Mouse (Mus musculus): ENCODE results near the gene Dcaf11. TPM values are rescaled to one million over a fixed set of nuclear protein-coding genes. Genes with fewer than 3 reads are reported as not detected.

Gene Dcaf11
- polyA plus RNA-seq, 1 experiment from 2014 or later, result 130 TPM

- H3K9ac ChIP-seq, result no peak overlapping the region
- peaks cover 18% of the 10 kb centered on the region for H3K4me1 ChIP-seq (replicated peaks)
- no peak overlapping the region for H3K4me2 ChIP-seq
- no peak overlapping the region for H3K27ac ChIP-seq
- no peaks in the 10 kb centered on the region for H3K36me3 ChIP-seq
- H3K9me3 ChIP-seq, result no peaks in the 10 kb centered on the region
- 62% methylated on average over 6 of the region's 6 CpGs for WGBS
- H3K4me3 ChIP-seq, result no peak overlapping the region
- H3K27me3 ChIP-seq, result peaks cover 7% of the 10 kb centered on the region; the same call in 1 of the 2 replicates
- no peak for ATAC-seq (ENCODE audit: low FRiP score)
Observed at GRCm38 (mm10) chr14:55536116-55536745, 23.6 kb upstream of the Dcaf11 start.

DNA sequence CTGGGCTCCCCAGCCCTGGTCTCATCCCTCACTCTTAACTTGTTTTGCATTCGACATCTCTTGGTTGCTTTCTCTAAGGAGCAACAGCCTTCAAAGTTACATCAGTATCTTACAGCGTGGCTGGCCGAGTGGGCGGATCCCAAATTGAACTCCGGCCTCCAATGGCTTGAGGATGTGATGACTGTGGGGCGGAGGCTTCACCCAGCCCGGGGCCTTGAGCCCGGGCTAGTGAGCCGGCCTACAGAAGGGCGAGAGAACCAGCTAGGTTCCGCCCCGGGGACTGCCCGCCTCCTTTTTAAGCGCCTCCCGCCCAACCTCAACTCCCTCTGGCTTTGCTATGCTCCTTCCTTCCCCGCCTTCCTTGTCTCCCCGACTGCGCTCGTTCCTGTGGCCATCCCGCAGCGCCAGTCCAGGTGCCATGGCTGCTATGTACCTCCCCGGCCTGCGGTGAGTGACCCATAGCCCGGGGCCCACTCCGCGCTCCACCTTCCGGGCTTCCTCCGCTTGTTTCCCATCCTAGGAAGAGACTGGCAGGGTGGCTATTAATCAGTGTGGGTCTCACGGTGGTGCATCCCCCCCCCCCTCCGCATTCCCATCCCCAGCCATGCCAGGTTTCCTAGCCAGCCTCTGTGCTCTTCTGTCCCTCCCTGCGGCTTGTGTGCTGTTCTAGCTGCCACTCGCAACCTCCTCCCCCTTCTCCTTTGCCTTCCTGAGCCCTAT is 19.6 kb upstream of the Dcaf11 start, which contains the start of gene Pck2:
TSS of gene Pck2 (plus strand) at position 200 of the 720 bp plus-strand sequence.
- under 1% methylated on average over 32 of the region's 32 CpGs for WGBS
- Histone ChIP-seq H3K27me3 (peaks cover 7% of the 10 kb centered on the region; the same call in 1 of the 2 replicates), H3K4me3 (peak within 1 kb of the TSS; percentile 56), H3K36me3 (peaks cover 15% of the 10 kb centered on the region), H3K9ac (peak within 1 kb of the TSS; percentile 79), H3K27ac (peak within 1 kb of the TSS; percentile 92), H3K4me1 (replicated peaks) (peaks cover 39% of the 10 kb centered on the region), H3K4me2 (peak within 1 kb of the TSS; percentile 89), H3K9me3 (no peaks in the 10 kb centered on the region)
- ATAC-seq (ENCODE audit: low FRiP score), result peak; percentile 89

- Histone ChIP-seq H3K9ac (peak overlapping the region; percentile 79), H3K4me1 (replicated peaks) (peaks cover 39% of the 10 kb centered on the region), H3K4me3 (peak overlapping the region; percentile 56), H3K36me3 (peaks cover 18% of the 10 kb centered on the region), H3K4me2 (peak overlapping the region; percentile 89), H3K27ac (peak overlapping the region; percentile 92), H3K27me3 (peaks cover 7% of the 10 kb centered on the region; the same call in 1 of the 2 replicates), H3K9me3 (no peaks in the 10 kb centered on the region)
- ATAC-seq (ENCODE audit: low FRiP score), result peak; percentile 37
- WGBS, result 10% methylated on average over 9 of the region's 10 CpGs
Observed at GRCm38 (mm10) chr14:55540787-55541321, 19.0 kb upstream of the Dcaf11 start.

DNA sequence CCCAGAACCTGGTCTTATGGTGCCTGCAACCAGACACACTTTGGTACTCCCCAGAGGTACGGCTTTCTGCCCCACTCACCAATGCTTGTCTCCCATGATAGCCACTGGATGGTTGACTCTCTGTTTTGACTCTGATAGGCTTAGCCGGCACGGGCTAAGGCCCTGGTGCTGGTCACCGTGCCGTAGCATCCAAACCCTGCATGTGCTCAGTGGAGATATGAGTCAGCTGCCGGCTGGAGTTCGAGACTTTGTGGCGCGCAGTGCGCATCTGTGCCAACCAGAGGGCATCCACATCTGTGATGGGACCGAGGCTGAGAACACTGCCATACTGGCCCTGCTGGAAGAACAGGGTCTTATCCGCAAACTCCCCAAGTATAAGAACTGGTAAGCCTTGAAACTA is 17.5 kb upstream of the Dcaf11 start:
- Histone ChIP-seq H3K27ac (no peak overlapping the region), H3K27me3 (peaks cover 7% of the 10 kb centered on the region; the same call in 1 of the 2 replicates), H3K4me3 (no peak overlapping the region), H3K36me3 (peaks cover 23% of the 10 kb centered on the region), H3K9me3 (no peaks in the 10 kb centered on the region), H3K4me1 (replicated peaks) (peaks cover 39% of the 10 kb centered on the region), H3K9ac (no peak overlapping the region), H3K4me2 (no peak overlapping the region)
- 96% methylated on average over 12 of the region's 12 CpGs for WGBS
- ATAC-seq (ENCODE audit: low FRiP score), result no peak

DNA sequence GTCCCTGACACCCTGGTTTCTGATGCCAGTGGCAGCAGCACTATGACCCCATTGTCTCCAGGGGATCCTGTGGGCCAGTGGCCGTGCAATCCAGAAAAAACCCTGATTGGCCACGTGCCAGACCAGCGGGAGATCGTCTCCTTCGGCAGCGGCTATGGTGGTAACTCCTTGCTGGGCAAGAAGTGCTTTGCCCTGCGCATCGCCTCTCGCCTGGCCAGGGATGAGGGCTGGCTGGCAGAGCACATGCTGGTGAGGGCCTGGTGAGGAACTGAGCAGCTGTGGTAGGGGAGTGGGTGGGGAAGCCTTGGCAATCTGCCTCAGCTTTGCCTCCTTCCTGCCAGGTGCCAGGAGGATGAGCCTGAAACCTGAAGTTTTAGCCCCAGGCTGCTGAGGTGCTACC is 15.5 kb upstream of the Dcaf11 start:
- peaks cover 1% of the 10 kb centered on the region; the same call in 1 of the 2 replicates for H3K27me3 ChIP-seq
- H3K9ac ChIP-seq, result peak overlapping the region; percentile 46; the same call in 1 of the 2 replicates
- H3K4me2 ChIP-seq, result no peak overlapping the region
- H3K36me3 ChIP-seq, result peaks cover 42% of the 10 kb centered on the region
- no peak overlapping the region for H3K4me3 ChIP-seq
- H3K9me3 ChIP-seq, result no peaks in the 10 kb centered on the region
- no peak overlapping the region for H3K27ac ChIP-seq
- ATAC-seq (ENCODE audit: low FRiP score), result no peak
- H3K4me1 ChIP-seq (replicated peaks), result peaks cover 39% of the 10 kb centered on the region
- WGBS, result 65% methylated on average over 9 of the region's 9 CpGs

- Histone ChIP-seq H3K4me3 (no peak overlapping the region), H3K9me3 (no peaks in the 10 kb centered on the region), H3K36me3 (peaks cover 31% of the 10 kb centered on the region), H3K27me3 (no peaks in the 10 kb centered on the region), H3K27ac (no peak overlapping the region), H3K9ac (no peak overlapping the region), H3K4me2 (no peak overlapping the region), H3K4me1 (replicated peaks) (no peaks in the 10 kb centered on the region)
- 86% methylated on average over 6 of the region's 6 CpGs for WGBS
- no peak for ATAC-seq (ENCODE audit: low FRiP score)
Observed at GRCm38 (mm10) chr14:55550191-55550590, 9.6 kb upstream of the Dcaf11 start.

- Histone ChIP-seq H3K27ac (no peak overlapping the region), H3K4me3 (no peak overlapping the region), H3K9me3 (no peaks in the 10 kb centered on the region), H3K4me1 (replicated peaks) (no peaks in the 10 kb centered on the region), H3K36me3 (peaks cover 26% of the 10 kb centered on the region), H3K9ac (no peak overlapping the region), H3K27me3 (no peaks in the 10 kb centered on the region), H3K4me2 (no peak overlapping the region)
- 68% methylated on average over 5 of the region's 5 CpGs for WGBS
- no peak for ATAC-seq (ENCODE audit: low FRiP score)
Observed at GRCm38 (mm10) chr14:55551347-55551746, 8.5 kb upstream of the Dcaf11 start.

DNA sequence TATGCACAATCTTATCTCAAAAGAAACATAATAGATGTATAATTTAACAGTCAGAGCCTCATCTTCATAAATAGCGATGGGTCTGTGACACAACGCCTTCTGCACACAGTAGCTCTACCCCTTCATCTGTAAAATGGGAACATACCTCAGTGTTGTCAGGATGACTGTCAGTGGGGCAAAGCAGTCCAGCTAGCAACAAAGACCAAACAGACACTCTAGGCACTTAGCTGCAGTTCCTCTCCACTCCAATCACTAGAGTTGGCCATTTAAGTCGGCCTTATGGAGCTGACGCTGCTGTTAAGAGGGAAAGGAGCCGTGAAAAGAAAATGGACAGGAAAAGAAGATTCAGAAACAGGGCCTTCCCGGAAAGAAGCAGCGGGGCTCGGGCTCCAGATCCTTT is 8.0 kb upstream of the Dcaf11 start:
- Histone ChIP-seq H3K36me3 (peaks cover 23% of the 10 kb centered on the region), H3K4me2 (no peak overlapping the region), H3K27ac (no peak overlapping the region), H3K9ac (no peak overlapping the region), H3K27me3 (no peaks in the 10 kb centered on the region), H3K4me3 (no peak overlapping the region), H3K9me3 (no peaks in the 10 kb centered on the region), H3K4me1 (replicated peaks) (no peaks in the 10 kb centered on the region; the same call in 1 of the 2 replicates)
- ATAC-seq (ENCODE audit: low FRiP score), result no peak
- 90% methylated on average over 8 of the region's 8 CpGs for WGBS

- Histone ChIP-seq H3K4me3 (no peak overlapping the region), H3K36me3 (0 out of 2 replicates have a peak, but pooled peaks cover 2% of the 10 kb centered on the region), H3K9me3 (no peaks in the 10 kb centered on the region), H3K4me2 (no peak overlapping the region), H3K27ac (no peak overlapping the region), H3K4me1 (replicated peaks) (peaks cover 4% of the 10 kb centered on the region), H3K27me3 (no peaks in the 10 kb centered on the region), H3K9ac (no peak overlapping the region)
- no peak for ATAC-seq (ENCODE audit: low FRiP score)
Observed at GRCm38 (mm10) chr14:55554635-55555034, 5.2 kb upstream of the Dcaf11 start.

DNA sequence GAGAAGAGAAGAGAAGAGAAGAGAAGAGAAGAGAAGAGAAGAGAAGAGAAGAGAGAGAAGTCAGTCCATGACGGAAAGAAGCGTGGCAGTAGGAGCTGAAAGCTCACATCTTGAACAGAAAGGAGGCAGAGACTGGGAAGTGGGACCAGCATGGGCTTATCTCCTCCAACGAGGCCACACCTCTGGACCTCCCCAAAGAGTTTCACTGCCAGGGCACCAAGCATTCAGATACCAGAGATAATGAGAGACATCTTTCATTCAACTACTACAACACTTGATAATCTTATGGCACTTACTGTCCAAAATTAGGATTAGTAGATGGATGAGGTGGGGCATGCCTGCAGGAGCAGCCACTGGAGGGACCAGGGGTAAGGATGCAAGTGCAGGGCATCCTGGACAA is 4.0 kb upstream of the Dcaf11 start:
- Histone ChIP-seq H3K4me3 (no peak overlapping the region), H3K4me2 (no peak overlapping the region), H3K9me3 (no peaks in the 10 kb centered on the region), H3K27me3 (no peaks in the 10 kb centered on the region), H3K4me1 (replicated peaks) (peaks cover 4% of the 10 kb centered on the region), H3K9ac (no peak overlapping the region), H3K27ac (no peak overlapping the region), H3K36me3 (no peaks in the 10 kb centered on the region)
- WGBS, result 83% methylated on average over 3 of the region's 3 CpGs
- ATAC-seq (ENCODE audit: low FRiP score), result no peak

DNA sequence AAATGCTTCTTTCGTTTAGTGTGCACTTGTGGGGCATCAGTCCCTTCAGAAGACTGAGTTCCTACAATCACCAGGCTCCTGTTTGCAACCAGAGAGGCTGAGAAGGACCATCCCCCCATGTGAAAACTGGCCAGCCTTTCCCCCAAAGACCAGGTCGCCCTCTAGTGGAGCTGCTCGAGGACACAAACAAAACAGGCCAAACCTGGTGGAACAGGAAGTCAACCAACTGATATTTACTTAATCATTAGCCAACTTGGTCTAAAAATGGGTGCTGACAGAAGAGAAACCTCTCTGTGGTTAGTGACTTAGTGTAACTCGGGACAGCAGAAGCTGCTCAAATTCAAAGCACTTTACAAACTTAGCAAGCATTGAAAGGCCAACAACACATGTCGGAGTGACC is 2.8 kb upstream of the Dcaf11 start:
- H3K4me2 ChIP-seq, result no peak overlapping the region
- H3K36me3 ChIP-seq, result no peaks in the 10 kb centered on the region
- H3K27me3 ChIP-seq, result no peaks in the 10 kb centered on the region
- H3K4me1 ChIP-seq (replicated peaks), result peaks cover 15% of the 10 kb centered on the region
- H3K9ac ChIP-seq, result no peak overlapping the region
- 28% methylated on average over 5 of the region's 5 CpGs for WGBS
- no peaks in the 10 kb centered on the region for H3K9me3 ChIP-seq
- H3K4me3 ChIP-seq, result no peak overlapping the region
- no peak for ATAC-seq (ENCODE audit: low FRiP score)
- no peak overlapping the region for H3K27ac ChIP-seq

GRCm38 (mm10) chr14:55557587-55557986 is 2.2 kb upstream of the Dcaf11 start:
- WGBS, result 93% methylated on average over 3 of the region's 3 CpGs
- ATAC-seq (ENCODE audit: low FRiP score), result no peak

More at GRCm38 (mm10) chr14:55557587-55557986, 2.2 kb upstream of the Dcaf11 start:
- no peak overlapping the region for H3K4me2 ChIP-seq
- no peaks in the 10 kb centered on the region for H3K9me3 ChIP-seq
- H3K27me3 ChIP-seq, result no peaks in the 10 kb centered on the region
- H3K4me3 ChIP-seq, result no peak overlapping the region
- no peak overlapping the region; the same call in 1 of the 2 replicates for H3K9ac ChIP-seq
- H3K4me1 ChIP-seq (replicated peaks), result peaks cover 19% of the 10 kb centered on the region
- no peak overlapping the region for H3K27ac ChIP-seq
- H3K36me3 ChIP-seq, result no peaks in the 10 kb centered on the region
